Mouse (Mus musculus): ENCODE data around the gene Bsn.
A peak's percentile ranks its signal among the peaks of the same experiment; 100 is the strongest.
"Not testable (repeated sequence)": the region's sequence is repeated elsewhere in the genome, so short reads cannot be mapped to it uniquely, and the experiment has no call there.

The Bsn gene

DNA sequence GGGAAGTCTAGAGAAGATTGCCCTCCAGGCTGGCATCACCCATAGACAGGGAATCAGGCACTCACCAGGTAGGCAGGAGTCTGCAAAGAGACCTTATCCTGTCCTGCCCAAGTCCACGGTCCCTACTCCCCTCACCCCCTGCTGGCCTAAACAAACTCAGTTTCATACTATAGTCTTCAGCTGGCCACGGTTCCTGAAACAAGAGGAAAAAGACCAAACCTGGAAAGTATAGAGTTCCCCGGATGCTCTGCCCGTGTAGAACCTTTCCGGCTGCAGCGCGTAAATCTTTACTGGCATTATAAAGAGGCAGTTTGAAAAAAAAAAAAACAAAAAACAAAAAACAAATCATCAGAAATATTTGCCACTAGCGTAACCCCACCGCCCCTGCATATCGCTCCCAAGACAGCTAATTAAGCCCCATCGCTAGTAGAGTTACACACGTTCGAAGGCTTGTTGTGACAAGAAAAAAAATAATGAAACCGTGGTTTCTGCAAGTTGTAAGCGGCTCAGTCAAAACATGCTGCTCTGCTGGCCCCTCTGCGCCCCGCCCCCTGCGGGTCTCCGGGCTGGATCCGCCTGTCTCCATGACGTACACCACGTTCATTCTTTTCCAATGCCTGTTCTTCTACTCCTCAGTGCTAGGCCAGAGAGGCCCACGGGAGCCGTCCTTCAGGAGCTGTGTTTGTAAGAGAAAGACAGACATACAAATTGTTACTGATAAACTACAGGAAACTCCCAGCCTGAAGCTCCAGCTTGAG lies 6.9 kb upstream of the Bsn start:
- peak; percentile 24 for DNase-seq (ENCODE audit: low spot score)

DNA sequence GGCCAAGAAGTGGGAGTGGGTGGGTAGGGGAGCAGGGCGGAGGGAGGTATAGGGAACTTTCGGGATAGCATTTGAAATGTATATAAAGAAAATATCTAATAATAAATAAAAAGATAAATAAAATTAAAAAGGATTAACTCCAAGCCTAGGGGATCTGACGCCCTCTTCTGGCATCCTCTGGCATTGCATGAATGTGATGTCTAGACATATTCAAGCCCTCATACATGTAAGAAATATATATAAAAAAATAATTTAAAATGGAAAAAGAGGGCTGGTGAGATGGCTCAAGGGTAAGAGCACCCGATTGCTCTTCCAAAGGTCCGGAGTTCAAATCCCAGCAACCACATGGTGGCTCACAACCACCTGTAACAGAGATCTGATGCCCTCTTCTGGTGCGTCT lies 6.0 kb upstream of the Bsn start:
- not testable (repeated sequence) for DNase-seq (ENCODE audit: low spot score)

DNA sequence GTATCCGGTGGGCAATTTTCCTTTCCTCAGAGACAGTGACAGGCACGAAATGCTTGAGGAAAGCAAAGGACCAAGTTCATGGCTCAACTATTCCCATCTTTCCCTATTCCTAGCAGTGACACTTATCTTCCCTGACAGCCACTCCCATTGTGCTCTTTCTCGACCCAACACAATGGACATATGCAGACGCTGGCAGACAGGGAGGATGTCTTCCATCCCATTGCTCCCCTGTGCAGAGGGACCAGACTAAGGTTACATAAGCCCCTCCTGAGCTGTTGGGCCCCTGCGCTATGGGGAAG lies 747 bp downstream of the Bsn start:
- peak; percentile 44 for DNase-seq (ENCODE audit: low spot score)

DNA sequence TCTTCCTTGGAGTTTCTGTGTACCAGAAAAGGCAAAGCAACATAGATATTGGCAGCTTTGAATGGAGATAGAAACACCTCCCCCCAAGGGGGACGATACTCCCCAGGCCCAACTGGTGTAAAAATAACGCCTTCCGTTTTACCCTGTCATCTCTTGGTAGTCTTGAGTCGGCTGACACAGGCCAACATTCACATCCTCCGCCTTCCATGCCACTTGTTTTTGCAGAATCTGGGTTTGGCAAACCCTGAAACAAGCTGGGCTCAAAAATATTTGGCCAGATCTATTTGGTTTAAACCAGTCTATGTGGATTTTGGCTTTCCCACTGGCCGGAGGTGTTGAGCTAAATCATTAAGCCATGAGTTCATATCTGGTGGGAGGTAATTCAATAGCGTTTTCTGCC lies 1.2 kb downstream of the Bsn start:
- DNase-seq (ENCODE audit: low spot score): no peak

DNA sequence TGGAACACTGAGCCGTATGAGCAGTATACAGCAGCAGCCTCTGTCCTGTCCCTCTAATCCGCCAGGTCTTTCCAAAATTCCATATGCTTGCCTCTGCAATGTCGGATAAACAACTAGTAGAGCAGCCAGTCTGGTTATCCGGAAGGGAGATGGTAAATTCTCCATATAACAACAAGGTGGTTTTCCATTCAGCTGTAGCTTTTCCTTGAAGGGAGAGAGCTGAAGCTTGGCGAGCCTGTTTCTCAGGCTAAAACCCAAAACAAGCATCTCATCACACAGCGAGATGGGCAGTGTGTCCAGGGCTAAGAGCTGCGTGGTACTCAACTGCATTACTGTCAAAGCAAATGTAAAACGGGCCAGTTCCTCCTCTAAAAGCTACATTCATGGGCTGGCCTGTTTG lies 1.7 kb downstream of the Bsn start:
- DNase-seq (ENCODE audit: low spot score): no peak

DNA sequence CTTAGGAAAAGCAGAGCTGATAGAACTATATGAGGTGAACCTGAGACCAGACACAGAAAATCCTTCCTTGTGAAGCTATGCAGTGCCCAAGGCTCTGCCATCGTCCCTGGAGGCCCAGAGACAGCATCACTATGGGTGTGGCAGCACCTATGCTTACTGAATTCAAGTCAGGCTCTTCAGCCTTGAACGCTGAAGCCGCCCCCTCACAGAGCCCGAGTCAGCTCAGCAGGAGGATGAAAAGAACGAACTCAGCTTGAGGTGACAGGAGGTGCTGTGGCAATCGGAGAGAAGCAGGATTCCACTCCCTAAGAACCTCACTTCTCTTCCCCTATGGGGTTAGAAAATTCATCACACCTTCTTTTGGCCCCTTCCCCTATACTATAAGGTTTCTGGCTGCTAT lies 2.6 kb downstream of the Bsn start:
- no peak for DNase-seq (ENCODE audit: low spot score)

DNA sequence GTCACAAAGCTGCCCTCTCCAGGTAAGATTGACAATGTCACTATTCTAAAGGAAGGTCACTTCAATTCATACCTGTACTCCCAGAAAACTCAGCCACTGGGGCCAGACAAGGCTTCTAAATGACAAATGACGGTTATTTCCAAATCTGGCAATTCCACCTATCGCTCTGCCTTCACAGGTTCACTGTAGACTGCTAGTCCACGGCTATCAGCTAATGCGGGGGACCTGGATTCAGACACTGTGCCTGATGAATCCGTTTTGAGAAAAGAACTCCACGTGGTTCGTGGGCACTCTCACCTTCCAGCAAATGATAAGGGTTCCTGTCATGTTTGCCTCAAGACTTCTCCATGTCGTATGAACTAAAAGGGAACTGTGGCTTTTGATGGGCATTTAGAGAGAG lies 4.4 kb downstream of the Bsn start:
- no peak for DNase-seq (ENCODE audit: low spot score)

DNA sequence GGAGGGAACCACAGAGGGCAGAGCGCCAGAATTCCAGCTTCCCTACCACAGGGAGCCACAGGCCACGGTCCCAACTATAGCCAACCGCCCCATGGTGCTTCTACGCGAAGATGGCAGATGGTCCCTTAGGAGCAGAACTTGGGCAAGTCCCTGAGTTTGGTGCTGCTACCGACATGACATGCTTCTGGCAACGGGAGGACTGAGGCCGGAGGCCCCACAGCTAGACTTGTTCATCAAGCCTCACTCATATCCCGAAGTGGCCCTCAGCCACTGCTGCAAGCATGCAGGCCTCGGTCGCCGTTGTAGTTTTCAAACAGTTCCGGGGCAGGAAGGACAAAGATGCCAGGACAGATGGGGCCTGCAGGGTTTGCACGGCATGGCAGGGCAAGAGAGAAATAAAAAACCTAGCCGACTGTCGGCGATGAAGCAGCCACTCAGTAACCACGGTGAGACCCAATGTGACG lies 6.6 kb downstream of the Bsn start:
- DNase-seq (ENCODE audit: low spot score): no peak

DNA sequence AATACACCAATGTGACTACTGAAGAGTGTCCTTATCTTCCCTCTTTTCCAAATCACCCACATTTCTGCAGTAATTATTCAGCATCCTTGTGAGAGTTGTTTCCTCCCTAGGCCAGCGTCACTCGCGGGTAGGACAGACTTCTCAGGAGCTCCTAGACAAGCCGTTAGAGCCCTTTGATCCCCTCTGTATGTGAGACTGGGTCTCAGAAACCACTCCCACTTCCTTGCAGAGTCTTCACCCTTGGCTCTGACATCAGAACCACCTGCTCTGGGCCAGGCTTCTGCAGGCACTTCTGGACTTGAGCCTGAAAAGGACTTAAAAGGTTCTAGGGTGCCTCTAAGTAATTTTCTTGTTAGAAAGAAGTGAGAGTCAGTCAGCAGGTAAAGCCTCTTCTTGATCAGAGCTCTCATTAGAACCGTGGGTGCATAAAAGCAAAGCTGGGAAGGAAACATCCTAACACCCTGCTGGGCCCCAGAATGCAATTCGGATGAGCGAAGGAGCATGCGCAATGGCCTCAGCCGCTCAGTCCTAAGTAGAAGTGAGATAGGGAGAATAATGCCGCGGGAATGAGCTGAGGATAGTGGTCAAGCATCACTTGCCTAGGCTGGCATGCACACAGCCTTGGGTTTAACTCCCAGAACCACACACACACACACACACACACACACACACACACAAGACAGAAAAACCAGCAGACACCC lies 7.2 kb downstream of the Bsn start:
- DNase-seq (ENCODE audit: low spot score): no peak

DNA sequence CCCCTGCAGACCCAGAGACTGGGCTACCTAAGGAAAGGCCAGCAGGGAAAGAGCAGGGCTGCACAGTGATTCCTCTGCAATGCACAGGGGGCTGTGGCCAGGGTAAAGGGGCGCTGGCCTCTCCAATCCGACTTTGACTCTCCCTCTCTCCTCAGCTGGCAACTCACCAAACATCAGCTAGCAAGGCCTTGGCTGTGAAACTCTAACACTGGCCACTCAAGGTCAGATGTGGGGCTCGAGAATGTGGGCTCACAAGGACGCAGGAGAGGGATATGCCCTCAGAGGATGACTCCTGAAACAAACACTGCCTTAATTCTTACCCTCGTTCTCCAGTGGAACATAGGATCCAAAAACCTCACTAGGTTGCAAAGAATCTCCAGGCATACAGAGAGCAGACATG lies 11.8 kb downstream of the Bsn start:
- DNase-seq (ENCODE audit: low spot score): no peak

DNA sequence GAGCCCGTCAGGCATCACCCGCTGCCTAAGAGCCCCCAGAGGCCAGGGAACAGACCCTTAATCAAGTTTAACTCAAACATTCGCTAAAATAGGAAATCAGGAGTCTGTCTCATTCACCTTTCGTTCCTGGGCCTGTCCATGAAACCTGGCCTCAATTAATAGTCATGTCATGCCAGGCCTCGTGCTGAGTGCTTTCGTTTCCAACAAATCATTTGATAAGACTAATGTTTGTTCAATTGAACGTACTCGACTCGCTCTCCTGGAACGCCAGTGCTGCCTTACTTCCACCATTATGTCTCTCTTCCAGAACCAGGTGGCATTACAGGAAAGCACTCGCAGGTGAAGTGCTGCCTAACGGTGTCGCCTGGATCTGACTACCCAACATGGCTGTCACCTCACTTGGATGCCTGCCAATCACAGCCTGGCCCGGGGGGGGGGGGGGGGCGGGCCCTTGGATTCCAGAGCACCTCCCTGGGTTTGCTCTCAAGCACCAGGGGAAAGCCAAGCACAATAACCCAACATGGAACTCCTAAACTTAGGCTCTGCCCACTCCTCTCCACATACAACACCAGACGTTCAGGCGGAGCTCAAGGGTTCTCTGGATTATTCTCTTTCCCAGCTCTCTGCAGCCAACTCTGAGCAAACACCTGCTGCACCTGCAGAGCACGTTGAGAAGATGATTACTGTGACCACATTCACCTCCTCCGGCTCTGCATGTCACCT lies 14.9 kb downstream of the Bsn start:
- DNase-seq (ENCODE audit: low spot score): no peak

DNA sequence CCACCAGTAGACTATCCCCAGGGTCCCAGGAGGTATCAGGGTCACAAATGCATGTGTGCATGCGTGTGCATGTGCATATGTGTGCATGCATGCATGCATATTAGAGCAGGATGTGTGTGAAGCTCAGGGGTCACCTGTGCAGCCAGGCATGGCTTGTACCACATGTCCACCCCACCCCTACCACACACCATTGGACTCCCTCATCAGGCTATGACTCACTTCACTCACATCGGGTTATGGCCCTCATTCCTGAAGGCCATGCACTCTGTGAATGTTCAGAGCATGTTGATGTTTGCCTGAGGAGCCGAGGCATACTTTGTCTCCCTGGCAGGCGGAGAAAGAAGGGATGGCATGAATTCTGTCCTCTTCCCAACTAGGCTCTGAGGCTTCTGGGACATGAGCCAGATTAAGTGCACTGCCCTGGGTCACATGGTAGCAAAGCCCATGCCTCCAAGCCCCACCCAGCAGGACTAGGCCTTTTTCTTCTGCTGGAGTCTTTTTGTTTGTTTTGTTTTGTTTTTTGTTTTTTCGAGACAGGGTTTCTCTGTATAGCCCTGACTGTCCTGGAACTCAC lies 17.3 kb downstream of the Bsn start:
- DNase-seq (ENCODE audit: low spot score): no peak

DNA sequence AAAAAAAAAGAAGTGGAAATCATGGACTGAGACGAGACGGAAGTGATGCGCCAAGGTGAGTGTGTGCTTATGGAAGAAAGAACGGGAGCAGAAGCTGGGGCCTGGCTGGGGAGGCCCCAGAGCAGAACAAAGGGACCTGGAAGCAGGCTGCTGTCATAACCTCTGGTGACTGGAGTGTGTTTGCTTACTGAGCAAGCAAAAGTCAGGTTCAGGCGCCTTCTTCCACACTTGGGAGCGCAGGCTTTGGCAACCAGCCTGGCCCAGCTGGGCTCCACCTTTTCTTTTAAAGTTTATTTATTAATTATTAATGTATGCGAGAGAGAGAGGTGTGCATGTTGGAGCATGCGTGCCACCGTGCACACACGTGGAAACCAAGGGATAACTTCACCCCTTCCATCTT lies 20.4 kb downstream of the Bsn start:
- no peak for DNase-seq (ENCODE audit: low spot score)

DNA sequence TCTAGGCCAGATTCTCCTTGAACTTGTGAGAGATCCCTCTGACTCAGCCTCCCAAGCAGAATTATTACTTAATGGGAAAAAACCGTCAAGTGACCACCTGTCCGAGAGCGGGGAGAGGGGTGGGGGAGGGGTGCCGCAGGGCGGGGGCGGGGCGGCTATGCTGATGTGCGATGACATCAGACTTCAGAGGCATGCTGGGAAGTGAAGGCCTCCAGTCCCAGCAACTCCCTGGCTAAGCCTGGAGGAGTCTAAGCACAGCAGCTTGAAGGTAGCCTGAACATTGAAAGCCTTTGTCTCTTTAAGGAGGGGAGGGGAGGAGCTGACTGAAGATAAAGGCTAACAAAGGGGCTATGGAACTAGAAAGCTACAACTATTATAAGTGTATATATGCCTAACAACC lies 25.0 kb downstream of the Bsn start:
- DNase-seq (ENCODE audit: low spot score): no peak

DNA sequence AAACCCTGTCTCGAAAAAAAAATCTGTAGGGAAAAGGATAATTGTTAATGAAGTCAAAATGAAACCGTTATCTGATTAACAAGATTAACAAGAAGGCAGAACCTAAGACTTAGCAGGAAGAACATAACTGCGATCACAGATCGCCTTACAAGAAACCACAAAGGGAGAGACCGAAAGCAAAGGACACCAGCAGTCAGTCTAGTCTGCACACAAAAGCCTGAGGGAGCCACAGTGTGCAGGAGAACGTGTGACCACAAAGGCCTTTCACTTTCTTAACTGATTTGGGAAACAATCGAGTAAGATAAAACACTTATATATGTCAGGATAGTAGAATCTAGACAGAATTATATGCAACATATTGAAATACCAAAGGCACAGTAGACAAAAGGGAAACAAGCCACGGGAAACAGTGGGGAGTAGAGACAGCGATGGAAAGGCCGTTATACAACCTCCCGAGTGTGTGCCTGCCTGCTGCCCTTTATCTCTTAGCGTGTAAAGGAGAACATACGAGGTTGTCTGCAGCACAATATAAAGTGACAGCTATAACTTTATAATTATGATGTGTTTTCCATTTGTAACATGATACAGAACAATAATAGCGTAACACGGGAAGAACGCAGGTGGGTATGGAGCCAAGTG lies 26.4 kb downstream of the Bsn start:
- no peak for DNase-seq (ENCODE audit: low spot score)

DNA sequence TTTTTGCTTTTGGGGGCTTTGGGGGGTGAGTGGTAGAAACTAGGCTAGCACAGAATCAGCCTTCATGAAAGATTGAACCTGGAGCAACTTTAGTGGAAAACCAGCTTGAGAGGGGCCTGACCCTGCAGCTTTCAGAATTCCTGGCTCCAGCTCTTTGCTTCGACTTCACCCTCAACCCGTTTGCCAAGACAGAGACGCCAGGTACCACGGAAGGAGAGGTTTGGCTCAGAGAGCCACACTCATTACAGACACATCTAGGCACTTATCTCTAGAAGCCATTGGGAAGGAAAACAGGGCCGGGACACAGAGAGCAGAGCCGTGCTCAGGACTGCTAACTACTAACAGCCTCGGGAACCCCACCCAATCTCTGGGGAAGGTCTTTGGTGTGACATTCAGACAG lies 32.3 kb downstream of the Bsn start:
- DNase-seq (ENCODE audit: low spot score): no peak

DNA sequence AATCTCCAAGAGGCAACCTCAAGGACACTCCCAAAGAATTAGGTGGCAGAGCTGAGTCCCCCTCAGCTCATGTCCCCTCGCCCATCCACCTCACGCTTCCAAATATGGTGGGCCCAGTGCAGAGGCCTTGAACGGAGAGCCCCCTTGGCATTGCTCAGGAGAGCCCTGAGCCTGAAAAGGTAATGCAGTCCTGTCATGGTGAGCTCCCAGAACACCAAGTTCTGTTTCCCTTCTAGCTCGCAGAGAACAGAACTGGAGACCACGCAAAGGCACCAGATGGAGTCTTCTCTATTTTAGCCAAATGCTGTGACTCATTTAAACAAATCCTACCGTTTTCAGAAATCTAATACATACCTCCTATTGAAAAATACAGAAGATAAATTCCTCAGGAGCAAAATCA lies 32.7 kb downstream of the Bsn start:
- no peak for DNase-seq (ENCODE audit: low spot score)

DNA sequence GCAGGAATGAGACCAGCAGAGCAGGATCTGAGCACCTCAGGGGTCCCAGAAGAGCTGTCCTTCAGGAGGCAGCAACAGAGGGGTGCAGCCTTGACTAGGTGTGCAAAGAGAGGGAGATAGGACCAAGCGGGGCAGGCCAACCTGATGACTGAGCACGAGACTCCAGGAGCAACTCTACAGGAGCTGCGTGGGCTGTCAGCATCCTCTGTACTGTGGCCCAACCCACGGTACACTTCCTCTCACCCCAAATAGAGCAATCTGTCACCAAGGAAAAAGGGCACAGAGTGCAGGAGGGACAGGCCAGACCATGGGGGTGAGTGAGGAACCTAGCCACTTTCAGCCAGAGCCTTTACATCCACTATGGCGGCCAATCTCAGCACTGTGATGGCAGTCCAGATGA lies 33.4 kb downstream of the Bsn start:
- DNase-seq (ENCODE audit: low spot score): no peak

DNA sequence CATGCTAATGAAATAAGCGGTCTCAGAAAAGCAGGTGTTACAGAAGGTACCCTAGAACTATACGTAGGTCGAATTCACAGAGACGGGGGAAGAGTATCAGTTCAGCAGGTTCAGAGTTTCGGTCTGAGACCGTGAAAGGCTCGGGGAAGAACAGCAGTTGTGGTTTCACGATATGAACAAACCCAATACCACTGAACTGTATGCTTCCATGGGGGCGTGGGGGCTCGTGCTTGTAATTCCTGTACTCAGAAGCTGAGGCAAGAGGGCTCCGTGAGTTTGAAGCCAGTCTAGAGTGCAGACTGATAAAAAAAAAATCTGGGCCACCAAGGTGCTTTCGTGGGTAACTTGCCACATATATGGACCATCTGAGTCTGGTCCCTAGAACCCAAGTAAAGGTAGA lies 35.4 kb downstream of the Bsn start:
- DNase-seq (ENCODE audit: low spot score): no peak

DNA sequence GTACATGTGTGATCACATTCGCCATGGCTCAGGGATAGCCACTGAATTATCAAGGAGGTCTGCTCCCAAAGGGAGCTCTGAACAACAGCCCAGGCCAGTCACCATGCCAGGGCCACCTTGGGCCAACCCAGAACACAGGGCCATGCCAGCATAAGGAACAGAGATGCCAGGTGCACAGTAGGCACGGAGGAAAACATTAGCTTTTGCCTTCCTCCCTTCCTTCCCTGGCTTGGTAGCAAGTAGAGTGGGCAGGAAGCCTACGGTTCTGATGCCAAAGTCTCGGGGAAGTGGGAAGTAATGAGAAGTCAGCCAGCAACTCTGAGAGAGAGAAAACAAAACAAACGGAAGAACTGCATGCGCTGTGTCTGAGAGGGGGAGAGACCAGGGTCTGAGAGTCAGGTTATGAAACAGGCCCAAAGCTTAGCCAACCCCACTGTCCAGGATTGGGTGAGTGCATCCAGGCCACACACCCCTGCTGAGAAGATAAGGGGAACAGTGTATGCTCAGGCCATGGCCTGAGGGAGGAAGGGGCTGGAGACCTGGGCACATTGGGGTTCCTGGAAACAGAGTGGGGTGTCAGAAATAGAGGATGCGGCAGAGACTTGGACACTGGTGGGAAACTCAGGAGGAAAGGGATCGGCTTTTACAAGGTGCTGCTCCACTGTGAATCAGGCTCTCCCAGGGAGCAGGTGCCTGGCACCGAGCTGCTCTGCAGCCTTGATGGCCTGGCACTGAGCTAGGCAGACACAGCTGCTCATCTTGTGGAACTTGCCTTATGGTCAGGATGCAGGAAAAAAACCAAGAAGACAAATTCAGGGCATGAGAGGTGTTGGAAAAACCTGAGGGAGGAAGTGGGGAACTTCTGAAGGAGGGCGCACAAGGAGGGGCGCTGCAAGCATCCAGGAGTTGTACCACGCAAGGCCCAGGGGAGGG lies 36.4 kb downstream of the Bsn start:
- no peak for DNase-seq (ENCODE audit: low spot score)

DNA sequence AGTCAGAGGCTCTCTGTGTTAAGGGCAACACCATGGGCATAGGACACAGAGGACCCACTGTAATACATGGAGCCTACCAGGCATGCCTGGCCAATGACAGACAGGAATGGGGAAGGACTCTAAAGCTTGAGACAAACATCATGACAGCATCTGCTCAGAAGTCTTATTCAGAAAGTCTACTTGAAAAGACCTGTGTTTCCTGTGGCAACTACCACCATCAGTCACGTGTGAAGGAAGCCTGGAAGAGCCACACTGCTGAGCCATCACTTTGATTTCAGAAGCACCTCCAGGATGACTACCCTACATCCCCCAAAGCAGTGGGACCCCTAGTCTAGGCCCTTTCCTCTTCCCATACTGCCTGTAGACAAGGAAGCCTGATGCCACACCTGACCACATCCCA lies 39.7 kb downstream of the Bsn start:
- DNase-seq (ENCODE audit: low spot score): no peak

Measured in retina, embryonic 14.5 days (tissue).